In the genomic region with DNA sequence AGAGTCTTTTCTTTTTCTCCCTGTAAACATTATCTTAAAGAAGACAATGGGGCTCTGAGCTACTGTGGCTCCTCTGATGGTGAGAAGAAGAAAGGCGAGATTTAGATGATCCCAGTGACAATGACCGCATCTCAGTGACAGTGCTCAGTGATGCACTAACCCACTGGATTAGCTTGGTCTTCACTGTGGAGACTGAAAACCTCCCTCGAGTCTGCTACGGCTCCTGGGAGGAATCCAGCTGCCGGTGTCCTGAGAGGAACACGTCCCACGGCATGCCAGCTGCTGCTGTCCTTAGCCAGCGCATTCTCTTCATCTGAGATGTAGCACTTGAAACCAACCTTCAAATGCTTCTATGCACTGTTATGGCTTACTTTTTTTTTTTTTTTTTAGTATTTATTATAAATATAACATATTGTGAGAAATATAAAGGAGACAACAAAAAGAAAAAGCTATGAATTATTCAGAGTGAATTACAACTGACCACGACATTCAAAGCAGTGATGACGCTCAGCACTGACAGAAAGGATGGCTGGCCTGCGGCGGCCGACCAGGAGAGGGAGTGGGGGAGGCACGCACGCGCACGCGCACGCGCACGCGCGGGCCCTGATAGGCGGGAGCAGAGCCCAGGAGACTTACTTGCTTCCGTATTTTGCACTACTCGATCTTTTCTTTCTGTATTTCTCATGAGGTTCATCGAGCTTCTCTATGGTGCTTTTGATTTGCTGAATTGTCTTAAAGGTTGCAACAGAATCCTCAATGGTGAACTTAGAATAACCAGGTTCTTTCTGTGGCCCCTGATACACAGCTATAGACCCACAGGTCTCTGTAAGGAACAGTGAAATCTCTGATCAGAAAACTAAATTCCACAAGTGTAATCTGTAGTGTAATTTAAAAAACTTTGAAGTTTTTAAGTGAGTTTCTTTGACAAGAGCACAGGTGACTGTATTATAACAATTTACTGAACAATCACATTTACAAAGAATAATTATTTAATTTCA, we compare ENCODE assay signal across 8 mouse cellular contexts. TPM values are rescaled to one million over a fixed set of nuclear protein-coding genes. Genes with fewer than 3 reads are reported as not detected.
DNase-seq lines count a peak whose midpoint lies in the region; ATAC-seq and TF ChIP-seq lines count a peak whose summit lies in the region.

No protein-coding gene starts in this region.

- peak overlapping the region; percentile 56; the same call in 1 of the 2 replicates for H3K9ac ChIP-seq in CH12.LX (ENCODE audit: insufficient read depth, low read depth)
- no peak overlapping the region for H3K9ac ChIP-seq in embryonic facial prominence, embryonic 15.5 days
- peak overlapping the region; percentile 75 for H3K9ac ChIP-seq in heart, embryonic 13.5 days
- no peak overlapping the region for H3K9ac ChIP-seq in lung, embryonic 14.5 days
- no peak overlapping the region for H3K9ac ChIP-seq in neural tube, embryonic 12.5 days

- no peak overlapping the region for H3K4me3 ChIP-seq in CH12.LX (replicated peaks in 1 of 3; ENCODE audit: low read depth in 2 of 3, low read length in 2 of 3, poor library complexity in 1 of 3)
- peak overlapping the region; percentile 16 for H3K4me3 ChIP-seq in embryonic facial prominence, embryonic 15.5 days (replicated peaks)
- H3K4me3 ChIP-seq in heart, embryonic 13.5 days, result peak overlapping the region; percentile 44
- peak overlapping the region; percentile 8; the same call in 1 of the 2 replicates for H3K4me3 ChIP-seq in lung, embryonic 14.5 days (ENCODE audit: low read depth, low read length)
- H3K4me3 ChIP-seq in neural tube, embryonic 12.5 days, result no peak overlapping the region

- H3K4me1 ChIP-seq in CH12.LX (ENCODE audit: control insufficient read depth in 1 of 2, insufficient read depth in 2 of 2), result peaks cover 2% of the 10 kb centered on the region in 2 experiments; a peak in 1 of 4 replicates
- no peaks in the 10 kb centered on the region for H3K4me1 ChIP-seq in embryonic facial prominence, embryonic 15.5 days
- peaks cover 7% of the 10 kb centered on the region for H3K4me1 ChIP-seq in heart, embryonic 13.5 days
- no peaks in the 10 kb centered on the region for H3K4me1 ChIP-seq in lung, embryonic 14.5 days (ENCODE audit: insufficient read depth)
- H3K4me1 ChIP-seq in neural tube, embryonic 12.5 days, result no peaks in the 10 kb centered on the region

- H3K4me2 ChIP-seq in CH12.LX (ENCODE audit: insufficient read depth, low read depth, poor library complexity, severe bottlenecking), result peak overlapping the region; percentile 50; the same call in 1 of the 2 replicates
- H3K4me2 ChIP-seq in embryonic facial prominence, embryonic 15.5 days (replicated peaks), result peak overlapping the region; percentile 21; the same call in 1 of the 2 replicates
- H3K4me2 ChIP-seq in heart, embryonic 13.5 days, result peak overlapping the region; percentile 65
- peak overlapping the region; percentile 44 for H3K4me2 ChIP-seq in lung, embryonic 14.5 days
- peak overlapping the region; percentile 43 for H3K4me2 ChIP-seq in neural tube, embryonic 12.5 days (replicated peaks)

- H3K27ac ChIP-seq in CH12.LX (ENCODE audit: insufficient read depth, low read depth), result no peak overlapping the region
- 0 out of 2 replicates have a peak overlapping the region, but pooled peaks have one; percentile 5 for H3K27ac ChIP-seq in embryonic facial prominence, embryonic 15.5 days (replicated peaks)
- no peak overlapping the region for H3K27ac ChIP-seq in heart, embryonic 13.5 days (replicated peaks)
- H3K27ac ChIP-seq in lung, embryonic 14.5 days (ENCODE audit: low read depth), result no peak overlapping the region
- H3K27ac ChIP-seq in neural tube, embryonic 12.5 days, result no peak overlapping the region

- peak; percentile 58 for DNase-seq in CH12.LX (ENCODE audit: extremely low read depth)
- DNase-seq in brain, embryonic 18.5 days (ENCODE audit: low read depth, low spot score), result peak; percentile 26
- peak; percentile 48 for DNase-seq in kidney, postnatal 14 days
- peak; percentile 84 for DNase-seq in lung, embryonic 14.5 days
- peak; percentile 61 for DNase-seq in thymus, postnatal 0 days (ENCODE audit: low spot score)

- no peaks in the 10 kb centered on the region for H3K27me3 ChIP-seq in CH12.LX (replicated peaks)
- H3K27me3 ChIP-seq in embryonic facial prominence, embryonic 15.5 days, result no peaks in the 10 kb centered on the region
- no peaks in the 10 kb centered on the region for H3K27me3 ChIP-seq in heart, embryonic 13.5 days (replicated peaks)
- no peaks in the 10 kb centered on the region for H3K27me3 ChIP-seq in lung, embryonic 14.5 days (ENCODE audit: insufficient read depth, low read length)
- no peaks in the 10 kb centered on the region for H3K27me3 ChIP-seq in neural tube, embryonic 12.5 days (replicated peaks)

- TF ChIP-seq RAD21 in CH12.LX (IDR thresholded peaks at IDR 0.05; ENCODE audit: low read depth, low read length), result no peak

- TF ChIP-seq EP300 in CH12.LX (IDR thresholded peaks at IDR 0.05; ENCODE audit: low read length), result no peak

- in situ Hi-C loops in CH12.LX (cut with MboI; ENCODE audit: low pct_ligation_motif_present, low pct_unique_long_range_greater_than_20kb, low sequenced_read_pairs), result no loop called here

- 38% methylated on average over 27 of the region's 27 CpGs for WGBS in embryonic facial prominence, embryonic 15.5 days
- 29% methylated on average over 27 of the region's 27 CpGs for WGBS in heart, embryonic 13.5 days
- 32% methylated on average over 27 of the region's 27 CpGs for WGBS in lung, embryonic 14.5 days
- WGBS in neural tube, embryonic 12.5 days, result 36% methylated on average over 27 of the region's 27 CpGs

- dilution Hi-C loops in CH12.LX (cut with MboI; ENCODE audit: extremely low pct_ligation_motif_present, extremely low pct_unique_long_range_greater_than_20kb, low sequenced_read_pairs), result no loop called here

- H3K79me2 ChIP-seq in CH12.LX (replicated peaks; ENCODE audit: control insufficient read depth, extremely low read depth, insufficient read depth, poor library complexity, severe bottlenecking), result no peaks in the 10 kb centered on the region

- H3K36me3 ChIP-seq in CH12.LX (replicated peaks in 1 of 2; ENCODE audit: control insufficient read depth in 1 of 2, insufficient read depth in 1 of 2, low read length in 1 of 2), result peaks cover 29 to 56% of the 10 kb centered on the region in 2 experiments
- H3K36me3 ChIP-seq in embryonic facial prominence, embryonic 15.5 days, result peaks cover 37% of the 10 kb centered on the region
- H3K36me3 ChIP-seq in heart, embryonic 13.5 days, result peaks cover 54% of the 10 kb centered on the region
- peaks cover 40% of the 10 kb centered on the region for H3K36me3 ChIP-seq in lung, embryonic 14.5 days (ENCODE audit: insufficient read depth)
- peaks cover 16% of the 10 kb centered on the region for H3K36me3 ChIP-seq in neural tube, embryonic 12.5 days

- ATAC-seq in embryonic facial prominence, embryonic 15.5 days (ENCODE audit: insufficient number of reproducible peaks, low FRiP score, low TSS enrichment, low read depth), result no peak; the same call in 1 of the 2 replicates
- ATAC-seq in heart, embryonic 13.5 days (ENCODE audit: extremely low read depth, insufficient number of reproducible peaks, low FRiP score, low TSS enrichment), result no peak
- peak; percentile 82 for ATAC-seq in lung, embryonic 14.5 days (ENCODE audit: insufficient read depth)
- peak; percentile 88 for ATAC-seq in neural tube, embryonic 12.5 days (ENCODE audit: low FRiP score, low read depth)

- H3K9me3 ChIP-seq in CH12.LX (replicated peaks; ENCODE audit: low read length), result no peaks in the 10 kb centered on the region
- no peaks in the 10 kb centered on the region for H3K9me3 ChIP-seq in embryonic facial prominence, embryonic 15.5 days (replicated peaks)
- H3K9me3 ChIP-seq in heart, embryonic 13.5 days, result no peaks in the 10 kb centered on the region
- no peaks in the 10 kb centered on the region for H3K9me3 ChIP-seq in lung, embryonic 14.5 days (ENCODE audit: low read depth, low read length)
- no peaks in the 10 kb centered on the region for H3K9me3 ChIP-seq in neural tube, embryonic 12.5 days

- peak; percentile 39; the same call in 1 of the 2 replicates for TF ChIP-seq POLR2A in CH12.LX (IDR thresholded peaks at IDR 0.05; ENCODE audit: low read depth, low read length)

- TF ChIP-seq CTCF in CH12.LX (conservative IDR thresholded peaks at IDR 0.05 in 1 of 2, IDR thresholded peaks at IDR 0.05 in 1 of 2; ENCODE audit: low read depth in 2 of 2, low read length in 2 of 2), result peak in 1 of 2 experiments; percentile 30; a peak in 2 of 4 replicates
- peak; percentile 51 for TF ChIP-seq CTCF in lung, embryonic 14.5 days (IDR thresholded peaks at IDR 0.05; ENCODE audit: low read depth)

TF ChIP-seq in CH12.LX, 34 proteins besides CTCF, POLR2A, EP300 and RAD21 (continues in another document):
- TF ChIP-seq UBTF (IDR thresholded peaks at IDR 0.05; ENCODE audit: low read depth, low read length), result no peak
- TF ChIP-seq ELF1 (IDR thresholded peaks at IDR 0.05; ENCODE audit: low read depth, low read length), result peak; percentile 69
- TF ChIP-seq BHLHE40 (IDR thresholded peaks at IDR 0.05; ENCODE audit: low read depth, low read length), result peak; percentile 47; the same call in 1 of the 2 replicates
- TF ChIP-seq POLR2AphosphoS2 (IDR thresholded peaks at IDR 0.05; ENCODE audit: low read depth, low read length), result no peak
- no peak for TF ChIP-seq USF2 (conservative IDR thresholded peaks at IDR 0.05; ENCODE audit: low read depth, low read length)
- TF ChIP-seq MAX (IDR thresholded peaks at IDR 0.05; ENCODE audit: low read length), result no peak
- TF ChIP-seq NRF1 (IDR thresholded peaks at IDR 0.05; ENCODE audit: low read depth, low read length), result peak; percentile 88
- TF ChIP-seq PAX5 (IDR thresholded peaks at IDR 0.05; ENCODE audit: low read length), result no peak
- no peak for TF ChIP-seq RCOR1 (conservative IDR thresholded peaks at IDR 0.05; ENCODE audit: low read depth, low read length)
- TF ChIP-seq TBP (conservative IDR thresholded peaks at IDR 0.05; ENCODE audit: low read depth, low read length), result 0 out of 2 replicates have a peak, but pooled peaks have one; percentile 23
- no peak for TF ChIP-seq HCFC1 (IDR thresholded peaks at IDR 0.05; ENCODE audit: low read depth, low read length)
- peak; percentile 10 for TF ChIP-seq SMC3 (IDR thresholded peaks at IDR 0.05; ENCODE audit: low read depth, low read length)
- TF ChIP-seq E2F4 (IDR thresholded peaks at IDR 0.05; ENCODE audit: insufficient replicate concordance, low read depth, low read length), result no peak

RNA-seq across cellular contexts. Expression of a gene that starts 18.9 kb away (rescaled TPM):
- total RNA-seq in CH12.LX (2012; rRNA removed) (not detected in 2 replicates), CH12.LX (2014; rRNA removed) (not detected in 2 replicates)
- polyA plus RNA-seq in CH12.LX (2012; ENCODE audit: insufficient read length, low read depth), result not detected in 2 replicates
- 1.0 and 2.4 TPM in 2 replicates for polyA plus RNA-seq in embryonic facial prominence, embryonic 15.5 days (2015; fragmentation: Nextera tagmentation; extraction: Ambion mirVana)
- polyA plus RNA-seq in heart, embryonic 13.5 days (2015; fragmentation: Nextera tagmentation; extraction: Ambion mirVana), result not detected in 2 replicates
- not detected in 2 replicates for polyA plus RNA-seq in lung, embryonic 14.5 days (2014; fragmentation: Nextera tagmentation; extraction: Ambion mirVana)
- polyA plus RNA-seq in neural tube, embryonic 12.5 days (2016; fragmentation: Nextera tagmentation; extraction: Ambion mirVana), result not detected in 2 replicates
- polyA plus RNA-seq in thymus, postnatal 0 days (2015; fragmentation: Nextera tagmentation; extraction: Ambion mirVana), result 0.17 TPM in 1 of 2 replicates, not detected in the other

Comparison
In these comparisons a context has a peak if more than half of its experiments do, and no peak if none do; other contexts are left out.
1. DNase-seq: peak in every context shown above with its lines; median percentile 84 in lung, embryonic 14.5 days; 61 in thymus, postnatal 0 days; 58 in CH12.LX; 48 in kidney, postnatal 14 days; 26 in brain, embryonic 18.5 days.
2. H3K4me3 ChIP-seq: peak in embryonic facial prominence, embryonic 15.5 days (single experiment), heart, embryonic 13.5 days (single experiment) and lung, embryonic 14.5 days (single experiment); none in CH12.LX (0 of 3) and neural tube, embryonic 12.5 days (single experiment).
3. H3K9ac ChIP-seq: peak in CH12.LX (single experiment) and heart, embryonic 13.5 days (single experiment); none in embryonic facial prominence, embryonic 15.5 days (single experiment), lung, embryonic 14.5 days (single experiment) and neural tube, embryonic 12.5 days (single experiment).
4. ATAC-seq: peak in lung, embryonic 14.5 days (single experiment) and neural tube, embryonic 12.5 days (single experiment); none in embryonic facial prominence, embryonic 15.5 days (single experiment) and heart, embryonic 13.5 days (single experiment).
5. Peak in every context shown above with its lines, with median percentiles within 50 percentile points of each other: H3K4me2 ChIP-seq.